Mouse (Mus musculus) kidney, postnatal 4 days (tissue): ENCODE measurements around the gene Rapsn.
A peak's percentile ranks its signal among the peaks of the same experiment; 100 is the strongest.
"Not testable (repeated sequence)": the region's sequence is repeated elsewhere in the genome, so short reads cannot be mapped to it uniquely, and the experiment has no call there.

Experiments used
- DNase-seq, 2 experiments: peaks; one replicate each; pipeline ENCODE4 v3.0.0; 2021; ENCODE audit warnings: mixed read lengths in 2 of 2

Rapsn gene

DNA sequence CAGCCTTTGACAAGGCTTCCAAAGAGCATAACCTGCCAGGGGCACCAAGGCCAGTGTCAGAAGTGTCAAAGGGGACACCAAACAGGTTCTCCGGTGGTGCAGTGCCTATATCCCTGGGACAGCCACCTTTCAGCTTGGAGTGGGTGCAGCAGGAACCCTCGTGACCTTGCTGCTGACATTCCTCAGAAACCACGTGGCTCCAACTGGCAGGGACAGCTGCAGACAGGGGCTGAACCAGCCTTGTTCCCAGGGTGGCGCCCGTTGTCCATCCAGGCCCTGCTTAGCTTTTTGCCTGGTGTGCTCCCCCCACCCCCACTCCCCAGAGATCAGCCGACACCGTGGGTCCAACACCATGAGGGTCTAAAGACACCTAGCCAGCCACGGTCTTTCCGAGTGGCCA is at the start of gene Rapsn:
Gene Rapsn, plus strand, starts transcription at position 236 of the 400 bp plus-strand sequence.
- DNase-seq: peak; percentile 31 to 56

DNA sequence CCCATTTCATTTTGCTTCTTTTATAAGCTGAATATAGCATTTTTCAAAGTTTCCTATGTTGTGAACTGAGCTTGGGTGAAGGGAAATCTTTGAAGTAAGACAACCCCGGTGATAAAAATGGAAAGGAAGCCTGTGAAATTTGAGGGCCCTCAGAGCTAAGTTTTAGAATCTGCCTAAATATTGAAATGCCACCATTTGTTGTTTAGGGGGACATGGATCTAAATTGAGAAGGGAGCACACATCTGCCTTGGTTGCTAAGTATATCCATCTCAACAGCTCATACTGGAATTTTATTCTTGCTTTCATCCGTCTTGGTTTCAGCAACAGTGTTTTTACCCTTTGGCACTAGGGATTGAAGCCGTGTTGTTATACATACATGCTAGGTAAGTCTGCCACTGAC is 49.4 kb upstream of the Rapsn start:
- no peak for DNase-seq

GRCm38 (mm10) chr2:91008536-91008935 is 26.9 kb upstream of the Rapsn start:
- no peak for DNase-seq

DNA sequence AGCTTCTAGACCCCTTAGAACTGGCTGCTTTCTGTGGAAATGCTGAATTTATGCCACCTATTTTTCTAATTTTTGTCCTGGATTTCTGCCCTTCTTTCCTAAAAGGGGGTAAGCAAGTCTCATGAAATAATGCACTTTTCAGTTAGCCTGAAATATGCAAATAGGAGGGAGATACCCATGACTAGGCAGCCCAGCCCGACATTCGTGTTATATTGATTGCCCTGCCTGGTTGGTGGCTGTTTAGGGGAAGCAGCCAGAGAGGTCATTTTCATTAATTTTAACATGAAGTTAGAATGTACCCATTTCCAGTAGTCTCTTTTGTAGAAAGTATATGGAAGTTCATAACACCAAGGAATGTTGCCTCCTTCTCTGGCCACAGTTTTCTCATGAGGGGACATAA is 21.5 kb upstream of the Rapsn start:
- DNase-seq: no peak

DNA sequence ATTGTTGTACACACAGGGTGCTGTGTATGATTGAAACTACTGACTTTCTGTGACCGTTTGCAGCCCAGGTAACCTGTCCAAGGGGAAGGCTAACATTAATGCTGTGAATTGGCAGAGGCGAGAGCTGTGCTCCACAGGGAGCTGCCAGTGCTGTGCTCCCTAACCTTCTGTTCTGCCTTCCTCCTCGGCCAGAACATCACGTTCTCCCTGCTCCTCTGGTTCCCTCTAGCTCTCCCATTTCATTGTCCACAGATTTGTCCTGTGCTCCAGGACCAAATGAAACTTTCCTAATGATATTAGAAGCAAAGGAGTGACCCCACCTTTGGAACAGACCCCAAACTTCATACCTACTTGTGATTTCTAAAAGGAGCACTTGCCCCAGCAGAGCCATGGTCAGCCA is 20.0 kb upstream of the Rapsn start:
- no peak for DNase-seq

- DNase-seq: peak in 1 of 2 experiments; percentile 21
Observed at GRCm38 (mm10) chr2:91018061-91018788, 17.2 kb upstream of the Rapsn start.

DNA sequence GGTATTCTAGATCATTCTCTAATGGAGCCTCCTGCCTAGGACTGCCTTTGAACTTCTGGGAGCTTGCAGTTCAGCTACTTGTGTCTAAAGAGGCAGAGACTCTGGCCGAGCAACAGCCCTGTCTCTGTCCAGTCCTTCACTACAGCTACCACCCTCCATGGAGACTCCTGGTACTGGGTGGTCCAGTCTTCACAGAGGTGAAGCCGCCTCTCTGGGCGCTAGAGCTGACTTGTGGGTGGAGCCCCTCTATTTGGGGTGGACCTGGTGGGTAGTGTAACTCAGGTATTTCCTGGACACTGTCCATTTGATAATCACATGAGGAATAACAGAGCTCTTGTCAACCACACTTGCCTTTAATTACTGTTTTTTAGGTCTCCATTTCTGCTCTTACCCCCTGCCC is 15.5 kb upstream of the Rapsn start:
- DNase-seq: no peak

GRCm38 (mm10) chr2:91022266-91022665 is 13.2 kb upstream of the Rapsn start:
- DNase-seq: not testable (repeated sequence)

- no peak for DNase-seq
Observed at GRCm38 (mm10) chr2:91023131-91023530, 12.3 kb upstream of the Rapsn start.

DNA sequence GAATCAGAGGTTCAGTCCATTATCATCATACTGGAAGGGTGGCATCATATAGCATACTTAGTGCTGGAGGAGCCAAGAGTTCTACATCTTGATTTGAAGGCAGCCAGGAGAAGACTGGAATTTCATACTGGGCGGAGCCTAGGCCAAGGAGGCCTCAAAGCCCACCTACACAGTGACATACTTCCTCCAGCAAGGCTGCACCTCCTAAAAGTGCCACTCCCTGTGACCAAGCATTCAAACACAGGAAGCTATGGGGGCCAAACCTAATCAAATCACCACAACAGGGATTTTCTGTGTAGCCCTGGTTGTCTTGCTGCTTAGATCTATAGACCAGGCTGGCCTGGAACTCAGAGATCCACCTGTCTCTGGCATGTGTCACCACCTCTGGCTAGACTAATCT is 11.5 kb upstream of the Rapsn start:
- DNase-seq: no peak

DNA sequence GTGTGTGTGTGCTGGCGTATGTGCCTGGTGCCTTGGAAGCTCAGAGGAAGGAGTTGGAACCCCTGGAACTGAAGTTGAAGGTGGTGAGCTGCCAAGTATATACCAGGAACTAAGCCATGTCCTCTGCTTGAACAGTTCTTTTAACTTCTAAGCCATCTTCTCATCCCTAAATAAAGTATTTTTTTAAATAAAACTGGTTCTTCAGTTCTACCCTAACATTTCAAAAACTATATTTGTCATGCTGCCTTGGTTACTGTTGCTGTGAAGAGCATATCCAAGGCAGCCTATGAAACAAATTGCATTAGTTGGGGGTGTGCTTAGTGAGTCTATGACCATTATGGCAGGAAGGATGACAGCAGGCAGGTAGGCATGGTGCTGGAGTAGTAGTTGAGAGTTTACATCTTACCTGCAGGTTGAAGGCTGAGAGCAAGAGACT is 10.3 kb upstream of the Rapsn start:
- DNase-seq: no peak

DNA sequence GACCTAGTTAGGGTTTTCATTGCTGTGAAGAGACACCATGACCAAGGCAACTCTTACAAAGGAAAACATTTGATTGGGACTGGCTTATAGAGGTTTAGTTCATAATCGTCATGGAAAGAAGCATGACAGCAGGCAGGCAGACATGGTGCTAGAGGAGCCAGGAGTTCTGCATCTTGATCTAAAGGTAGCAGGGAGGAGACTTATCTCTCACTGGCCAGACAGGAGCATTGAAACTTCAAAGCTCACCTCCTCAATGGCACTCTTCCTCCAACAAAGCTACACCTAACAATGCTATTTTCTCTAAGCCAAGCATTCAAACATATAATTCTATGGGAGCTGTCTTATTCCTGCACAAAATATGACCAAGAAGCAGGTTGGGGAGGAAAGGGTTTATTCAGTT is 8.9 kb upstream of the Rapsn start:
- DNase-seq: no peak

DNA sequence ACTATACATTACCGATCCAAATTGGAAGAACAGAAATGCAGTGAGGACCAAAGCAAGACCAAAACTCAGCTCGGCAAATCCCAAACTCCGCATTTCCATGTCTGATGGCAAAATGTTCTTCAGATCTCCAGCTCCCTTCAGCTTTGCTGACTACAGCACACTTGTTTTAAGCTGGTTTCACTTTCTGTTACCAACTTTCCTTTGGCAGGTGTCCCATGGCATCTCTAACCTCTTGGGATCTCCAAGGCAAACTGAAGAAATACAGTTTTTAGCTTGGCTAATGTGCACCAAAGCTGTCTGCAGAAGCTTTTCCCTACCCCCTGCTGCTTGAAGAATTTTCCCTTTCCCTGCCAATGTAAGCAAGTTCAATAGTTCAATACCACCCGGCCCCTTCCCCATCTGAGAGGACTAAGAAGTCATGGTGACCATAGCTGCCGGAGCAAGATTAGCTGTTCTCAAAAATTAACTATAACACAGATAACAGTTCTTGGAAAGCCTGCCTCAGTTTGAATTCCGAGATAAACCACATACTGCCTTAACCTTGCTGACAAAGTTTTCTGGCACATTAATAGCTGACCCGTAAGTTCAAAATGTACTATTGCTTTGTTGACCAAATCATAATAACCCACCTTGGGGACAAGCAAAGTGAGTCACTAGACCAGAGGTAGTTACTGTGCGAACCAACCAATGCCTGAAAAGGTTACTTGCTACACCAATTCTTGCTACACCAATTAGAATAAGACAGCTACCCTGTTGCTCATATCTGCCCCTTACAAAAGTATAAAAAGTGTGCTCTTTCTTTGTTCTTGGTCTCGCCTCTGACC is 7.8 kb upstream of the Rapsn start:
- DNase-seq: no peak

DNA sequence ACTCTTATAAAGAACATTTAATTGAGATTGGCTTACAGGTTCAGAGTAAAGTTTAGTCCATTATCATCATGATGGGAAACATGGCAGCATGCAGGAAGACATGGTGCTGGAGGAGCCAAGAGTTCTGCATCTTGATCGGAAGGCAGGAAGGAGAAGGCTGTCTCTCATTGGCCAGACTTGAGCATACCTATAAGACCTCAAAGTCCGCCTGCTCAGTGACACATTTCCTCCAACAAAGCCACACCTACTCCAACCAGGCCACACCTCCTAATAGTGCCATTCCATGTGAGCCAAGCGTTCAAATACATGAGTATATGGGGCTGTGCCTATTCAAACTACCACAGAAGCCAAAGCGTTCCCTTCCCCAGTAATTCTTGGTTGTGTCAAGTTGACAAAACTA is 4.2 kb upstream of the Rapsn start:
- DNase-seq: no peak

DNA sequence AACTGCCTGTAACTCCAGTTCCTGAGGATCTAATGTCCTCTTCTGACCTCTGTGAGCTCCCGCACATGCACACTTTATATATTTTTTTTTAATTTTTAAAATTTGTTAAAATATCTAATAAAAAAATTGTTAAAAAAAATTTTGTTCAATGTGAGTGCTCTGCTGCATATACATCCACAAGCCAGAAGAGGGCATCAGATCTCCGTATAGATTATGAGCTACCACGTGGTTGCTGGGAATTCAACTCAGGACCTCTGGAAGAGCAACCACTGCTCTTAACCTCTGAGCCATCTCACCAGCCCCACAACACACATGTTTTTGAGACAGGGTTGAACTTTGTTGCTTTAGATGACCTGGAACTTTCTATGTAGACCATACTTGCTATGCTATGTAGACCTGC is 2.4 kb upstream of the Rapsn start:
- DNase-seq: no peak

DNA sequence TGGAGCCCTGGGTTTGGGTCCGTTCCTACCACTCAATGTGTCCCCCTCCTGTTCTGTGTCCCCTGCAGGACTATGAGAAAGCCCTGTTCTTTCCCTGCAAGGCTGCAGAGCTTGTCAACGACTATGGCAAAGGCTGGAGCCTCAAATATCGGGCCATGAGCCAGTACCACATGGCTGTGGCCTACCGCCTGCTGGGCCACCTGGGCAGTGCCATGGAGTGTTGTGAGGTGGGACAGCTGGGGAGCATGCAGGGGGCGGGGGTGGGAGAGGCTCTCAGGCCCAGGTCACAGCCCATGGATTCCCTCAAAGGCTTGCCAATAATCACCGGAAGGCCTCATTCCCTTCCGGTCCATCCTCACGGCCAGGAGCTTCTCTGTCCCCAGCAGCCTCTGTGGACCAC is 6.4 kb downstream of the Rapsn start:
- DNase-seq: no peak

DNA sequence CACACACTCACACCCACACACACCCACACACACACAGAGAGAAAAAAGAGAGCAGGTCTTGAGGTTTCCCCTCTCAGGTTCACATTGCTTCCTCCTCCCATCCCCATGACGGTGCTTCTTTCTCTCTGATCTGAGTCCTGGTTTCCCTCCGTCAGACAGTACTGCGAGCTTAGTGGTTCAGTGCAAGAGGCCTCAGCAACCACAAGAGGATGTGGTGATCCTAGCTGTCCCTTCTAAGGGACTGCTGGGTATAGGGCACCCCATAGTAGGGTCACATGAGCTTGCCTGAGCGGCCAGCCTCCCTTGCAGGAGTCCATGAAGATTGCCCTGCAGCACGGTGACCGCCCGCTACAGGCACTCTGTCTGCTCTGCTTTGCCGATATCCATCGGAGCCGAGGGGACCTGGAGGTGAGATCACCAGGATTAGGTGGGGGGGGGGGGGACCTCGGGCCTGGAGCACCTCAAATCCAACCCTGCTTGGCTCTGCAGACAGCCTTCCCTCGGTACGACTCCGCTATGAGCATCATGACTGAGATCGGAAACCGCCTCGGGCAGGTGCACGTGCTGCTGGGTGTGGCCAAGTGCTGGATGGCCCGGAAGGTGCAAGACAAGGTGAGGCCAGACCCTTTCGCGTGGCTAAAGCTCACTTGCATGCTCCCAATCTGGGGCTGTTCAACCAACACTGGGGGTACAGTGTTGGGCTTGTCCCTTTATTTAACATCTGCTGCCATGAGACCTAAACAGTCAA is 7.4 kb downstream of the Rapsn start:
- no peak for DNase-seq

- no peak for DNase-seq
Observed at GRCm38 (mm10) chr2:91044727-91045126, 9.3 kb downstream of the Rapsn start.

- not testable (repeated sequence) for DNase-seq
Observed at GRCm38 (mm10) chr2:91045805-91046204, 10.4 kb downstream of the Rapsn start.

- DNase-seq: peak in 1 of 2 experiments; percentile 31
Observed at GRCm38 (mm10) chr2:91047359-91047758, 11.9 kb downstream of the Rapsn start.

DNA sequence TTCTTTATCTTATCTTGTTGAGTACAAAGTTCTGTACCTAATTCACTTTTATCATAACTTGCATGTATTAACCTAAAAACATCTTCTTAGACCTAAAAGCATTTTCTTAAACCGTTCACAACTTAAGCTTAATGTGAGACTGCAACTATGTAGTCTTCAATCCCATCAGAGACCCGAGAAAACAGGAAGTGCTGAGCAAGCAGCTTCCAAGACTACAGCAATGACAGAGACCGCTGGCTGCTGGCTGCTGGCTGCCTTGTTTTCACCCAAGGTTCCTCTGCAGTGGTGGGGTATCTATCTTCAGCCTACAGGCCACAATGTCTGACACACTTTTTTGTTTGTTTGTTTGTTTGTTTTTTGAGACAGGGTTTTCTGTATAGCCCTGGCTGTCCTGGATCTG is 16.5 kb downstream of the Rapsn start:
- DNase-seq: no peak

GRCm38 (mm10) chr2:91052752-91053151 is 17.3 kb downstream of the Rapsn start:
- no peak for DNase-seq

GRCm38 (mm10) chr2:91053181-91053933 is 17.9 kb downstream of the Rapsn start:
- DNase-seq: no peak
